Mouse (Mus musculus): ENCODE data around the gene Lrrc75a.

Gene Lrrc75a

DNA sequence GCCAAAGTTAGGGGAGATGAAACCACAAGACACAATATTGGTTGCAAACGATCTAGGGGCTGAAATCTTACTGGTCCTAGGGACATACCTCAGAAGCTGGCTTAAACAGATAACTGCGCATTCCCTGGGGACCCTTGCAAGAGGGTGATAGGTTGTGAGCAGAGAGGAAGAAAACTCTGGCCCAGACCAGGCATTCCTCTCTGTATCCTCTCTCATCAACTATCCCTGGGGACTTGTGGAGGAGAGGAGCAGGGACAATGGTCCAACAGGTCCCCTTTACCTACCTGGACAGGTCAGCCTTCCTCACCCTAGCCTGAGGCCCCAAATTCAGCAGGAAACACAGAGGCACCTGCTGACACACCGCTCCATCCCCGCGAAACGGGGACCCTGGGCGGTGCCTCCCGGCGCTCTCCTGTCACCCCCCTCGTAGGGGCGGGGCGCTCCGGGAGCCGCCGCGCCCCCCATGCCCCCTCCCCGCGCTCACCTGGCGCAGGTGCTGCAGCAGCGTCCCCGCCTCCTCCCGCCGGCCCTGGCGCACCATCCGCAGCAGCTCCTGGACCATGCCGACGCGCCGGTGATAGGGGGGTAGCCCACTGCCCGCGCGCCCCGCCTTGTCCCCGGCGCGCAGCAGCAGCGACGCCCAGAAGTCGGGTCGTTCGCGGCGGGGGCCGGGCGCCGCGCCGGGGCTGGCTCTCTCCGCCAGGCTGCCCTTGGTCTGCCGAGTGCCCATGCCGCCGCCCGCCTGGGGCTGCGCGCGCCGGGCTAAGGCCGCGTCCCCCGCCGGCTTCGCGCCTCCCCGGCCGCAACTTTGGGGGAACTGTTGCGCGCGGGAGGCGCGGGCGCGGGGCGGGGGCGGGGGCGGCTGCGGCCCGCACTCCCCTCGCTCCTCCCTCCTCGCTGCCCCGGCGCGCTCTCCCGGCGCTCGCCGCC, at the start of gene Lrrc75a:
Lrrc75a (minus strand) TSS at position 863 of the 930 bp plus-strand sequence.
- in situ Hi-C loops (cut with MboI; ENCODE audit: low pct_unique_long_range_greater_than_20kb in 1 of 2, low sequenced_read_pairs in 2 of 2, unreplicated experiment in 1 of 2), result loop anchor here (5.0 kb wide), 1 partner anchor 36 kb away; no protein-coding TSS in a partner anchor

DNA sequence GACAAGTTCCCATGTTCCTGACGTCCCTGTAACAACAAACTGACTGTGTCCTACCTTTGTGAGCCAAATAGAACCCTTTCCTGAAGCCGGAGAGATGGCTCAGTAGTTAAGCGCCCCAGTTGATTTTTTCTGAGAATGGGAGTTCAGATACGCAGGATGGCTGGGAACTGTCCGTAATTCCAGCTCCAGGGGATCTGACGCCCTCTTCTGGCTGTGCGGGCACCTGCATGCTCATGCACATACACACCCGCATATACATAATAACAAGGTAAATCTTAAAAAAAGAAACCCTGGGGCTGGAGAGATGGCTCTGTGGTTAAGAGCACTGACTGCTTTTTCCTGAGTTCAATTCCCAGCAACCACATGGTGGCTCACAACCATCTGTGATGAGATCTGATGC, 46.8 kb upstream of the Lrrc75a start:
- in situ Hi-C loops (cut with MboI; ENCODE audit: low pct_unique_long_range_greater_than_20kb in 1 of 2, low sequenced_read_pairs in 2 of 2, unreplicated experiment in 1 of 2), result loop anchor here (25.0 kb wide), 1 partner anchor 408 kb away; the partner anchor contains the start of genes Ttc19 (in 2 of the 2) and Zswim7 (in 2 of the 2)

DNA sequence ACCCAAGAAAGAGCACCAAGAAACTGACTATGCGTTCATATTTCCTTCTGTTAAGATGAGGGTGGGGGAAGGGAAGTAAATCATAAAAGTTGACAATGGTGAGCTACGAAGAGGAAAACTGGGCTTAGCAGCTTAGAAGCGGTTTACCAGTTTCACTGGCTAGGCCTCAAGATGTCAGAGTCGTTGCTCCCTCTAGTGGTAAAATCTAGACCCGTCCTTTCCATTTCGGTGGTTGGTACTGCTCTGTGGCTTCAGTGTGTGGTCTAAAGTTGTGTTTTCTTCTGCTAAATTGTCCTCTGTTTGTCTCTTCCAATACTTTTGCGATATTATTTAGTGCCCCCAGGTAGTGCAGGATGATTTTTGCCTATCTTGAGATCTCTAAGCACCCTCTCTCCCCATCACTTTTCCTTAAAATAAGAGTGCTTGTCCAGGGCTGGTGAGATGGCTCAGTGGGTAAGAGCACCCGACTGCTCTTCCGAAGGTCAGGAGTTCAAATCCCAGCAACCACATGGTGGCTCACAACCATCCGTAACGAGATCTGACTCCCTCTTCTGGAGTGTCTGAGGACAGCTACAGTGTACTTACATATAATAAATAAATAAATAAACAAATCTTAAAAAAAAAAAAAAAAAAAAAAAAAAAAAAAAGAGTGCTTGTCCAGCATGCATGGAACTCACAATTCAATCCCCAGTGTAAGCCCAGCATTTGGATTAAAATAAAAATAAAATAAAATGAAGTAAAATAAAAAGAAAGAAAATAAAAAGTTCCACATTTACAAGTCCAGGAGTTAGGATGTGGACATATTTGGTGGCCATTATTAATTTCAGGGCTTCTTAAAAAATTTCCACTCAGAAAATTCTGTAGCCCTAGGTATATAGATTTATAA, 45.2 kb upstream of the Lrrc75a start:
- in situ Hi-C loops (cut with MboI; ENCODE audit: low pct_unique_long_range_greater_than_20kb in 1 of 2, low sequenced_read_pairs in 2 of 2, unreplicated experiment in 1 of 2), result loop anchor here (25.0 kb wide), 1 partner anchor 406 kb away; the partner anchor contains the start of genes Ttc19 (in 2 of the 2) and Zswim7 (in 2 of the 2)

DNA sequence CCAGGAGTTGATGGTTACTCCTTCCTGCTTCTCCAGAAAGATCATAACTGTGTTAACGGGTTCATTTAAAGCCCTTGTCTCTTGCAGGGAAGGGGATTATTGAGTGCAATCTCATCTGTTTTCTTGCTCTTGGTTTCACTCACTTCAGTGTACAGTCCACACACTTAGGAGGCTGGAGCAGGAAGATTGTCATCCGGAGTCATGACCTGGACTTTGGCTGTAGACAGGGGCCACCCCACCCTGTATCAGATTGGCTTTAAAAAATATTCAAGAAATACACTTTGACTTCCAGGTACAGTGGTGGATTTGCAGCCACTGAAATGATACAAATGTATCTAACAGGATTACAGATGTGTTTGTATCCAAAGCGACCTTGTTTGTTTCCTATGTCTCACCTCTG, 43.3 kb upstream of the Lrrc75a start:
- in situ Hi-C loops (cut with MboI; ENCODE audit: low pct_unique_long_range_greater_than_20kb in 1 of 2, low sequenced_read_pairs in 2 of 2, unreplicated experiment in 1 of 2), result loop anchor here (25.0 kb wide), 1 partner anchor 404 kb away; the partner anchor contains the start of genes Ttc19 (in 2 of the 2) and Zswim7 (in 2 of the 2)

DNA sequence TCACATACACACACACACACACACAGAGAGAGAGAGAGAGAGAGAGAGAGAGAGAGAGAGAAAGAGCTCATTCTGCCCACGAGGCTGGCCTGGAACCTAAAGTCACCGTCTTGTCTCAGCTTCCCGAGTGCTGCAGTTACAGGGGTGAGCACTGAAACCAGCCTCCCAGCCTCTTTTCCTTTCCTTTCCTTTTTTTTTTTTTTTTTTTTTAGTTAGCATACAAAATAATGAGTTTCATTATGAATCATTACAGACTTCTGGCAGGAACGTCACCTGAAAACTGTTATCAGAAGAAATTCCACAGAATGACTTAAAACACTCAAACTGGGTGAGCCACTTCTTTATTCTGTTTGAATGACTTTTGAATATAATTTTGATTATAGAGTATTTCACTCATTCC, 31.6 kb upstream of the Lrrc75a start:
- in situ Hi-C loops (cut with MboI; ENCODE audit: low pct_unique_long_range_greater_than_20kb in 1 of 2, low sequenced_read_pairs in 2 of 2, unreplicated experiment in 1 of 2), result loop anchor here (5.0 to 25.0 kb wide), 2 partner anchors 68 to 393 kb away; partner anchors contain the start of genes Ttc19 (in 2 of the 2) and Zswim7 (in 2 of the 2)

DNA sequence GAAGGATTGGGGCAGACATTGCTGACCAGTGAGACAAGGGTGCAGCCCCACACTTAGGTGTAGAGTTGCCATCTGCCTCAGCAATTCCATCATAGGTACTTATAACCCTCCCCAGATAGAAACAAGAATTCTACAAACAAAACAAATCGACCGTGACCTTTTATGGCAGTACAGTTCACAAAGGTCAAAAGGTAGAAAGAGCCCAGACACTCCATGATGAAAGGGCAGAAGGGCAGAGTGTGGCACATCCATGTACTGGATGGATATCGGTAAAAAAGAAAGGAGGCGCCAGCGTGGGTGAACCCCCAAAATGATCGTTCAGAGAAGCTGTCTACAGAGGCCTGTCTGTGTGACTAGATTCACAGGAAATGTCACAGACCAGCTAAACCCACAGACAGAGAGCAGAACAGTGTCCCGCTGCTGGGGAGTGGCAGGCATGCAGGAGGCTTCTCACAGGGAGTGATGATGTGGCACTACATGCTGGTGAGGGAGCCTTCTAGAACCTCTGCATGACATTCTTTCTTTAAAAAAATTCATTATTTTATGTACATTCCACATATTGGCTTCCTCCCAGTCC, 30.5 kb upstream of the Lrrc75a start:
- in situ Hi-C loops (cut with MboI; ENCODE audit: low pct_unique_long_range_greater_than_20kb in 1 of 2, low sequenced_read_pairs in 2 of 2, unreplicated experiment in 1 of 2), result loop anchor here (5.0 to 25.0 kb wide), 2 partner anchors 67 to 392 kb away; partner anchors contain the start of genes Ttc19 (in 2 of the 2) and Zswim7 (in 2 of the 2)

DNA sequence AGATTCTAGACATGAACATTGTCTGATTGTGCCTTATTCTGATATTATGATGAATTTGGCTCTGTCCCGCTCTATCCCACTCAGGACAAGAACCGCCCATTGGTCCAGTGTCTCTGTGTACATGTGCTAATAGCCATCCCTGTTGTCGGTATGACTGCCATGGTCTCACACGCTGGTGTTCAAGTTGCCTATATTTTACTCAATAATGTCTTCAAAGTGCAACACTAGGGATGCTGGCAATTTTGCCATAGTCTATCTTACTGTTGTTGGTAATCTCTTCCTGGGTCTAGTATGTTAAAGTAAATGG, 27.9 kb upstream of the Lrrc75a start:
- in situ Hi-C loops (cut with MboI; ENCODE audit: low pct_unique_long_range_greater_than_20kb in 1 of 2, low sequenced_read_pairs in 2 of 2, unreplicated experiment in 1 of 2), result loop anchor here (5.0 to 25.0 kb wide), 2 partner anchors 64 to 389 kb away; partner anchors contain the start of genes Ttc19 (in 2 of the 2) and Zswim7 (in 2 of the 2)

DNA sequence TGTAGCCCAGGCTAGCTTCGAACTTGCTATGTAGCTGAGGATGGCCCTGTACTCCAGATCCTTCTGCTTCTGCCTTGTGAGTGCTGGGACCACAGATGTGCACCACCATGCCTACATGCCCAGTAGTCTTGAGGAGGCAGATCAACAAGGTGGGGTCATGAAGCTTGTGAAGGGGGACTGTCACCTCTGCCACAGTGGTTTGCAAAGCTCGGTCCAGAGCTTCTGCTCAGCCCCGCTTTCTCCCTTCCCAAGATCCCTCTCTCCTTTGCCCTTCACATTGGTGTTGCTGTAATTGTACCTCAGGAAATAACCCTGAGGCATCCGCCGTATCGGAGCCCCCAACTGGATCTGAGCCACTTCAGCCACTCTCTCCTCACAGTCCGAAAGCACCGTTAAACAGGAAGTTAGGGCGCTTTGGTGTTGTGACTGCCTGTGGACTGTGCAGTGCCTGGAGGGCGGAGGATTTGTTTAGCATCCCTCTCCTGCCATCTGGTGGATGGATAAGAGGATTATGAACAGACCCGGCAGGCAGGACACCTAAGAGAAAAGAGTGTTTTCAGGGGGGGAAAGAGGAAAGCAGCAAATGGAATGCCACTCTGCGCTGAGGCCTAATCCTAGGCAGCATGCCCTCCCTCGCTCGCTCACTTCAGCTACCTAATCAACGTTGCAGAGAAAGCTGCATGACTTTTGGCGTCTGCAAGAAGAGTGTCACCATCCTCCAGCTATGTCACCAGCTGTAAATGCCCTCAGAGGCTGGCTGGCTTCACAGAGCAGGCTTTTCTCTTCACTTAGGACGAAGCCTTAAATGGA, 27.4 kb upstream of the Lrrc75a start:
- in situ Hi-C loops (cut with MboI; ENCODE audit: low pct_unique_long_range_greater_than_20kb in 1 of 2, low sequenced_read_pairs in 2 of 2, unreplicated experiment in 1 of 2), result loop anchor here (5.0 to 25.0 kb wide), 2 partner anchors 63 to 388 kb away; partner anchors contain the start of genes Ttc19 (in 2 of the 2) and Zswim7 (in 2 of the 2)

DNA sequence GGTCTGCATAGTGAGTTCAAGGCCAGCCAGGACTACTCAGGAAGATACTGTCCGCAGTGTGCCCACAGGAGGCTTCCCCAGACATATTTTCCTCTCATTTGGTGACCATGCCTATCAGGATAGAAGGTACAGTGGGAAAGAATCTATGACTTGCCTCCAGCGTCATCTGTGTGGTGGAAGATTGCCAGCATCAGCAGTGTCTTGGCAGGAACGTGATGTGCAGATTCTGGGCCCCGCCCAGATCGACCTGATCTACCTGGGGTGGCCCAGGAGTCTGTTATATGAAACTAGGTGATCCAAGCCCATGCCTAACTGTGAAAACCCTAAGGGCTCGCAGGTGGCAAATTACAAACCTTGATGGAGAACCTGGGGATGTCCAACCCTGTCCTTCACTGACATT, 21.7 kb upstream of the Lrrc75a start:
- in situ Hi-C loops (cut with MboI; ENCODE audit: low pct_unique_long_range_greater_than_20kb in 1 of 2, low sequenced_read_pairs in 2 of 2, unreplicated experiment in 1 of 2), result no loop called here

DNA sequence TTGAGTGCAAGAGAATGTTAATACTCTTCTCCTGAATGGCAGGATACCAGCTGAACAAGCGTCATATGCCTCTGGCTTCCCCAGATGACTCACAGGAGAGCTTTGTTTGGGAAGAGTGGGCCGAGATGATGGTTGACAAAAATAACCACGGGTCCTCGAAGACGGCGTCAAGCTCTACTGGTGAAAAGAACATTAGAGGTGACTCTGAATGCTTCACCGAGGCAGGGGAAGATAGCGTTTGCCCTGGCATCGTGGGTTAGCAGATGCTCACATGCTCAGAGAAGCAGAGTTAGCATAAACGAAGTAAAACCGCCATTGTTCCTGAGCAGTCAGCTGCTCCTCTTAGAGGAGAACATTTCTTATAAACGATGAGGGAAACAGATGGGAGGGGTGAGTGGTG, 21.1 kb upstream of the Lrrc75a start:
- in situ Hi-C loops (cut with MboI; ENCODE audit: low pct_unique_long_range_greater_than_20kb in 1 of 2, low sequenced_read_pairs in 2 of 2, unreplicated experiment in 1 of 2), result no loop called here

DNA sequence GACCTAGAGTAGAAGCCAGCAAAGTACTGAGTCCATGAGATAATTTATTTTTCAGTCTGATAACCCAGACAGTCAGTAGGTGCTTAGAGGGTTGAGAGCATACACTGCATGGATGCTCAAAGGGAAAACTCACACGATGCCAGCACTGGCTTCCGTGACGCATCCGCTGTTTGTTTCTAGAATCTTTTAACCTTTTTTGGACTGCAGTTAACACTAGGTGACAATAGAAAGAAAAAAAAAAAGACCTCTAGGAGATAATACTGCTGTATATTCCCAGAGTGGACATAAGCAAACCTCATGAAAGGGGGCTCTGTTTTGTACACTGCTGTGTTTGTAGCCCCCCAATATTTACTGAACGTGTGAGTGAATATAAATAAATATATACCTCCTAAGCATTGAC, 20.7 kb upstream of the Lrrc75a start:
- in situ Hi-C loops (cut with MboI; ENCODE audit: low pct_unique_long_range_greater_than_20kb in 1 of 2, low sequenced_read_pairs in 2 of 2, unreplicated experiment in 1 of 2), result no loop called here

DNA sequence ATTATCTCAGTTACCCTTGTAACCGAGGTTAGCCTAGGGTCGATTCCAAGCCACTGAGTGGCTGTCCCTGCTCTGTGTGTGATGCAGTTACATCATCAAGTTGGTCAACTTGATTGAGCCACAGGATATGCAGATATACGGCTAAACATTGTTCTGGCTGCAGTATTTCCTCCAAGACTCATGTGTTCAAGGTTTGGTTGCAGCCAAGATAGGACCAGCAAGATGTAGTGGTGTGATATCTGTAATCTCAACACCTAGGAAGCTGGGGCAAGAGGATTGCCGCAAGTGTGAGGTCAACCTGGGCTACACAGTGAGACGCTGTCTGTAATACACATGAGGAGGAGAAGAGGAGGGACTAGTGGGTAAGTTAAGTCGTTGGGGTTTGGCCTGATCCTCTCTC, 15.9 kb upstream of the Lrrc75a start:
- in situ Hi-C loops (cut with MboI; ENCODE audit: low pct_unique_long_range_greater_than_20kb in 1 of 2, low sequenced_read_pairs in 2 of 2, unreplicated experiment in 1 of 2), result no loop called here

DNA sequence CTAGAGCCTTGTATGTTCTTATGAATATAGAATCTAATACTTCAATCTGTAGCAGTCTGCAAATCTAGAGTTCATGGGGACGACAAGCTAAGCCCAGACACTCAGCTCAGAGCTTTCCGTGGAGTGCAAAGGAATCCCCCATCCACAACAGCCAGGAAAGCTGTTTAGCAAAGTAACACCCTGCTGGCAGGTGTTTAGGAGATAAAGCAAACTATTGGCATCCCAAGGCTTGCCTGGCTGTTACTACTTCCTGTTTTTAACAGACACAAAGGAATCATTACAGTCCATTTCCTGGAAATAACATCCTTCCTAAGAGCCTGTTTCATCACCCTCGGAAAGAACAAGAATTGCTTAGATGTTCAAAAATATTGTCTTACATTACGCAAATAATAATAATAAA, 12.6 kb upstream of the Lrrc75a start:
- in situ Hi-C loops (cut with MboI; ENCODE audit: low pct_unique_long_range_greater_than_20kb in 1 of 2, low sequenced_read_pairs in 2 of 2, unreplicated experiment in 1 of 2), result no loop called here

DNA sequence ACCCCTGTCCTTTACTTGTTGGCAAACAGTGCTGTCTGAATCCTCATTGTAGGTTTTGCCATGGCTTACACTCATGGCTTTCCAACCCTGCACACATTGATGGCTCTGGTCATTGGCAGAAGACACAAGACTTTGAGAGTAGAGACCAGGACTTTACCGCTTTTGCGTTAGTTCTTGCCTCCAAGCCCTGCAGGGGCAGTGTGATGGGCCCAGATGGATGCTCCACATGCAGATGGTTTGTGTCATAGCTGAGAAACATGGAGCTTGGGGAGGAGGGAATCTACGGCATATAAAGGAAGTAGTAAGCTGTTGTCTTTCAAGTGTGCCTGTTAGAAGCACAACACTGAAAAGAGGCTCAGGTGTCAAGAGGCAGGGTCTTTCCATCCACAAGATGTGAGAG, 3.8 kb upstream of the Lrrc75a start:
- in situ Hi-C loops (cut with MboI; ENCODE audit: low pct_unique_long_range_greater_than_20kb in 1 of 2, low sequenced_read_pairs in 2 of 2, unreplicated experiment in 1 of 2), result no loop called here

DNA sequence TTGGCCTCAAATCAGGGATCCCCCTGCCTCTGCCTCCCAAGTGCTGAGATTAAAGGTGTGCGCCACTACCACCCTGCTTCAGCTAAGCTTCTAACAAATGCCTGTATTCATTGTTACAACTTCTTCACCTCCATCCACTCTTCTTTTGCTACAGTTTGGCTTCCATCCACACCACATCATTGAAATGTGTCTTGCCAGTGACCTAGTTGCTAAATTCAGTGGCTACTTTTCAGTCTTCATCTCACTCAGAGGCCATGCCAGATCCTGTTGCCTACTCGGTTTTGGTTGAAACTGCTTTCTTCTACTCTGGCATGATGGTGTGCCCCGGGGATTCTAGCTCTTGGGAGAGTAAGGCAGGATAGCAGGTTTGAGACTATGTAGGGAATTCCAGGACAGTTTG, 3.2 kb upstream of the Lrrc75a start:
- in situ Hi-C loops (cut with MboI; ENCODE audit: low pct_unique_long_range_greater_than_20kb in 1 of 2, low sequenced_read_pairs in 2 of 2, unreplicated experiment in 1 of 2), result no loop called here

DNA sequence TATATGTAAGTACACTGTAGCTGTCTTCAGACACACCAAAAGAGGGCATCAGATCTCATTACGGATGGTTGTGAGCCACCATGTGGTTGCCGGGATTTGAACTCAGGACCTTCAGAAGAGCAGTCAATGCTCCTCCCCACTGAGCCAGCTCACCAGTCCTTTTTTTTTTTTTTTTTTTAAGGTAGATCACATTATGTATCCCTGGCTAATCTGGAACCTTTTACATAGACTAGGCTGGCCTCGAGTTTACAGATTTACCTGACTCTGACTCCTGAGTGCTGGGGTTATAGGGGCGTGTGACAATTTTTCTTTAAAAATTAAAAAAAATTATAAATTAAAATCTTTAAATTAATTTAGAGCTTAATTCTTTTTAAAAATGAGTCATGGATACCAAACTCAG, 1.5 kb upstream of the Lrrc75a start:
- in situ Hi-C loops (cut with MboI; ENCODE audit: low pct_unique_long_range_greater_than_20kb in 1 of 2, low sequenced_read_pairs in 2 of 2, unreplicated experiment in 1 of 2), result loop anchor here (5.0 kb wide), 1 partner anchor 38 kb away; no protein-coding TSS in a partner anchor

DNA sequence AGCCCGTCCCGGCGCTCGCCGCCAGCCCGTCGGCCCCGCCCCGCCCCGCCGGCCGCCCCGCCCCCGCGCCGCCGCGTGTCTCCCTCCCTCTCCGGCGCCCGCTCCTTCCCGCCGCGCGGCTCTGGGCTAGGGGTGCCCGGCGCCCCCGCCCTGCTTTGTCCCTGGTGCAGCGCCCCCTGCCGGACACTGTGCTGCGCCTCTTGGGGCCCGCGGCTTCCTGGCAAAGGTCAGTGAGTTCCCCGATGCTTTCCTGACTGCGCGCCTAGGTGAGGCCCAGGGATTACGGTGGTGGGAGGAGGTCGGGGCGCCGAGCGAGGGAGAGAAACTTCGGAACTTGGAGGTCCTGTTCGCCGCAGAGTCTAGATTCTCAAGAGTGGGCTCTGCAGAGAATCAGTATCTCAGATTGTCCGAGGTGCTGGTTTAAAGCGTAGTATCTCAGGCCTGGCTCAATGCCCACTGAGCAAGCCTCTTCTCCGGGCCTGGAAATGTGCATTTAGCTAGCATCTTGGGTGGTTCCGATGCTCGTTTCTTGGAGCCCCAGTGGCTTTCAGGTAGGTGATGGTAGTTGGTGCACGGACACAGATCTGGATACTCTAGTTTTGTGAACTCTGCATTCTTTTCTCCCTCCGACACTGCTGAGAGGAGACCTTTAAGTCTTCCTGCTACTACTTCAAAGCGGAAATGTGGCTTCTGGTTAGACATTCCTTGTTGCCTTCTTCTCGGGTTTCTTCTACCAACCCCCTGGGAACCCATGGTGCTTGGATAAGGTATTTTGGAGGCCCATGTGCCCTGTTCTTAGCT, 468 bp upstream of the Lrrc75a start, which contains the start of gene Mmgt2:
Mmgt2 (plus strand) TSS at position 74 of the 801 bp plus-strand sequence.
- in situ Hi-C loops (cut with MboI; ENCODE audit: low pct_unique_long_range_greater_than_20kb in 1 of 2, low sequenced_read_pairs in 2 of 2, unreplicated experiment in 1 of 2), result loop anchor here (5.0 kb wide), 1 partner anchor 36 kb away; no protein-coding TSS in a partner anchor

Data from mouse embryonic stem cell (cell line).